Mouse (Mus musculus) liver, adult 2 months (tissue): Measurements from ENCODE around the gene Ap1g2. TPM values are rescaled to one million over a fixed set of nuclear protein-coding genes. Genes with fewer than 3 reads are reported as not detected.
A peak's percentile ranks its signal among the peaks of the same experiment; 100 is the strongest.

Source experiments
- DNase-seq: peaks from one replicate; pipeline ENCODE4 v3.0.0-alpha.2; 2011; ENCODE audit warnings: low read depth, low spot score; ENCODE audit errors: extremely low read depth
- H3K27ac ChIP-seq: fragments of 200-500 bp; replicated peaks from 2 replicates; pipeline ENCODE4 v1.5.1; 2012; ENCODE audit warnings: low read depth, mild to moderate bottlenecking, control low read depth, inconsistent platforms, low read length; ENCODE audit not compliant: insufficient read depth
- H3K27me3 ChIP-seq: fragments of 200-500 bp; 2 replicates; pipeline ENCODE4 v1.6.1; 2012; ENCODE audit warnings: mild to moderate bottlenecking, moderate library complexity, low read length, inconsistent platforms; ENCODE audit not compliant: control insufficient read depth, insufficient read depth
- H3K36me3 ChIP-seq: fragments of 200-500 bp; 2 replicates; pipeline ENCODE4 v1.6.1; 2012; ENCODE audit warnings: low read length, inconsistent platforms; ENCODE audit not compliant: control insufficient read depth, insufficient read depth
- H3K4me1 ChIP-seq: fragments of 200-500 bp; 2 replicates; pipeline ENCODE4 v1.6.1; 2011; ENCODE audit warnings: low read length; ENCODE audit not compliant: control insufficient read depth, insufficient read depth
- H3K4me3 ChIP-seq: fragments of 200-500 bp; 2 replicates; pipeline ENCODE4 v1.5.1; 2011; ENCODE audit warnings: low read depth, mild to moderate bottlenecking, control low read depth, low read length, moderate library complexity; ENCODE audit not compliant: insufficient read depth
- H3K79me2 ChIP-seq: fragments of 200-500 bp; 2 replicates; pipeline ENCODE4 v1.6.1; 2012; ENCODE audit warnings: inconsistent platforms, mild to moderate bottlenecking, low read length, moderate library complexity; ENCODE audit not compliant: control insufficient read depth, insufficient read depth
- H3K9ac ChIP-seq: fragments of 200-500 bp; 2 replicates; pipeline ENCODE4 v1.6.1; 2012; ENCODE audit warnings: low read depth, mild to moderate bottlenecking, control low read depth, inconsistent platforms, low read length
- CTCF ChIP-seq: fragments of 200-500 bp; IDR thresholded peaks from 2 replicates; pipeline ENCODE4 v1.5.1; 2011; ENCODE audit warnings: low read depth, low read length, control low read depth
- POLR2A ChIP-seq: fragments of 200-500 bp; IDR thresholded peaks from 2 replicates; pipeline ENCODE4 v1.6.1; 2011; ENCODE audit warnings: low read length, control low read depth; ENCODE audit not compliant: insufficient read depth; ENCODE audit errors: extremely low read depth
- WGBS: fragments of 180-500 bp; shearing (Covaris S2); methylation state at CpG from one replicate; pipeline ENCODE4 v1.1.7; 2018; 5-methylcytosine and 5-hydroxymethylcytosine counted together
- polyA plus RNA-seq: library from polyadenylated mRNA; depleted of rRNA; stranded (reverse); fragments of >200 nt; gene quantifications from 2 replicates; pipeline ENCODE4 v1.2.3, GENCODE M21; 2012
- total RNA-seq: library from RNA; depleted of rRNA; stranded (reverse); fragments of >200 nt; gene quantifications from 2 replicates; pipeline ENCODE4 v1.2.3, GENCODE M21; 2014

The Ap1g2 gene
- total and polyA plus RNA-seq, 2 experiments: 4.9 to 15.6 TPM

DNA sequence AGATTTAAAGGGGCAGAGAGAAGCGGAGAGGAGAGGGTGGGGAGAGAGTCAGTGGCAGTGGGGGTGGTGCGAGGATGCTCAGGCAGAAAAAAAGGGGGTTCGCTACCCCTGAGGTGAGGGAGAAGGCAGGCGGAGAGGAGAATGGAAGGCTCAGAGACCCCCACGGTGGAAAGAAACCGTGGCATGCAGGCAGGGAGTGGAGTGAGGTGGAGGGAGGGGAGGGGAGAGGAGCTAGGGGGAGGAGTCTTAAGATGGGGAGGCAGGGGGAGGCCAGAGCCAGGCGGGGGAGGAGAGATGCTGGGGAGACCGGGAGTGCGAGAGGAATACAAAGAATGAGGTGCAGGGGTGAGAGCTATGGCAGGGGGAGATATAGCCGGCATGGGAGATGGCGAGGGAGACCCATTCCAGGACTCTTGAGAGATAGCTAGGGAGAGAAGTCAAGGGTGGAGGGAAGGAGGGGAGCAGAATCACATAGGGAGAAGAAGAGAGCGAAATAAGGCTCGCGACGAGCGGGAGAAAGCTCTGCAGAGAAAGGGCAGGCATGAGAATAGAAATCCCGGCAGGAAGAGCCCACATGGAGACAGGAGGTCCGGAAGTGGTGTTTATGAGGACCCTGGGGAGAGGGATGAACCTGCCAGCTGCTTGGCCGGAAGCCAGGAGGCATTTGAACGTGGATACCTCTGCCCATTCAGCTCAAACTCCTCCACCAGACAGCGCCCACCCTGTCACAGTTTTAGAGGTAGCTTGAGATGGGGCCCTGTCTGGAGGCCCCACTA, 10.2 kb upstream of the Ap1g2 start, which contains the start of gene Jph4:
Jph4 (minus strand) TSS at position 511 of the 776 bp plus-strand sequence.
- H3K27me3 ChIP-seq: peaks cover 24% of the 10 kb centered on the region
- H3K36me3 ChIP-seq: no peaks in the 10 kb centered on the region
- H3K4me1 ChIP-seq: no peaks in the 10 kb centered on the region
- no peak within 1 kb of the TSS for H3K27ac ChIP-seq
- WGBS: 18% methylated on average over 21 of the region's 21 CpGs
- DNase-seq: no peak
- H3K79me2 ChIP-seq: no peaks in the 10 kb centered on the region
- no peak within 1 kb of the TSS for H3K4me3 ChIP-seq
- no peak within 1 kb of the TSS for H3K9ac ChIP-seq
- TF ChIP-seq CTCF: no peak
- TF ChIP-seq POLR2A: no peak

DNA sequence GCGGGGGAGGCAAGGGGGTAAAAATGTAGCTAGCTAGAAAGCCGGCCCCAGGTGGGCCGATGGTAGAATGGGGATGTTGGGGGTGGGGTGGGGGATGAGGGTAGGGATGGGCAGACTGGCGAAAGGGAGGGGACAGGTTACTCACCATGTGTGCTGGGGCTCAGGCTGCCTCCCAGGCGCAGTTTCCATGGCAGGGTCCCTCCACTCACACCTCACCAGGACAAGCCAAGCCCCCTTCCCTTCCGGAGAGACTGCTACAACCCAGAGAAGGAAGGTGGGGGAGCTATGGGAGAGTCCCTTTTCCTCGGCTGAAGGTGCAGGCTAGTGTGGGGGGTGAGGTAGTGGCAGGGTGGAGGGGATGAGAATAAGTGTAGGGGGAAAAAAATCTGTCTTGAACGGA, 9.5 kb upstream of the Ap1g2 start:
- 3% methylated on average over 8 of the region's 8 CpGs for WGBS
- H3K4me3 ChIP-seq: no peak overlapping the region
- no peak overlapping the region for H3K9ac ChIP-seq
- H3K27ac ChIP-seq: no peak overlapping the region
- no peak for TF ChIP-seq POLR2A
- no peak for TF ChIP-seq CTCF
- peaks cover 24% of the 10 kb centered on the region for H3K27me3 ChIP-seq
- DNase-seq: no peak
- H3K4me1 ChIP-seq: no peaks in the 10 kb centered on the region
- H3K36me3 ChIP-seq: no peaks in the 10 kb centered on the region
- no peaks in the 10 kb centered on the region for H3K79me2 ChIP-seq

- Histone ChIP-seq H3K79me2 (no peaks in the 10 kb centered on the region), H3K9ac (peak overlapping the region; percentile 66), H3K36me3 (no peaks in the 10 kb centered on the region), H3K4me3 (peak overlapping the region; percentile 55; the same call in 1 of the 2 replicates), H3K27me3 (peaks cover 24% of the 10 kb centered on the region), H3K27ac (no peak overlapping the region), H3K4me1 (no peaks in the 10 kb centered on the region)
- WGBS: 1% methylated on average over 78 of the region's 78 CpGs
- DNase-seq: no peak
- peak; percentile 27; the same call in 1 of the 2 replicates for TF ChIP-seq CTCF
- TF ChIP-seq POLR2A: no peak
Observed at GRCm38 (mm10) chr14:55114759-55115701, 8.6 kb upstream of the Ap1g2 start.

- H3K27me3 ChIP-seq: peaks cover 24% of the 10 kb centered on the region
- no peak overlapping the region for H3K4me3 ChIP-seq
- no peak overlapping the region for H3K9ac ChIP-seq
- H3K4me1 ChIP-seq: no peaks in the 10 kb centered on the region
- no peaks in the 10 kb centered on the region for H3K79me2 ChIP-seq
- TF ChIP-seq CTCF (peak; percentile 58), POLR2A (no peak)
- WGBS: 10% methylated on average over 26 of the region's 26 CpGs
- H3K27ac ChIP-seq: no peak overlapping the region
- no peak for DNase-seq
- no peaks in the 10 kb centered on the region for H3K36me3 ChIP-seq
Observed at GRCm38 (mm10) chr14:55113975-55114645, 7.7 kb upstream of the Ap1g2 start.

DNA sequence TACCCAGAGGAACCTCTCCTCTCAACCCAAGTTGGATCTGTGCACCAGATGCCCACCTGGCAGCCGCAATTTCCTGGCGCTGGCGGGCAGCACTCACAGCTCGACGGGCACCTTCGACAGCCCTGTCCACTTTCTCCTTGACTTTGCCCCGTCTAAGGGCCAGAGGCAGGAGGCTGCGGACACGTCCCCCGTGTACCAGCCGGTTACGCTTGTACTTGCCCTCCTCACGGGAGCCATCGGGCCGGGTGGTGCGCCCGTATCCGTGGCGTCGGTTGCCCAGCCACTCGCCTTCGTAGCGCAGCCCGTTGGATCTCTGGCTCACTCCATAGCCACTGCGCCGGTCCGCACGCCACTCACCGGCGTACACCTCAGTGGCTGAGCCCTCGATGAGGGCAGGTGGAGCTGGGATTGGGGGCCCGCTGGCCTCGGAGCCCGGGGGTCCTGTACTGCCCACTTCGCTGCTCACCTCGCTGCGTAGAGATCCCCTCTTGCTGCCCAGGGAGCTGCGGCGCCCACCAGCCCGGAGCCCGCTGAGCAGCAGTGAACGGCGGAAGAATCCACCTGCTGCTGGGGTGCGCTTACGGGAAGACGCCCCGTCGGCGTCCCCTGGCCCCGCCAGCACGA, 7.1 kb upstream of the Ap1g2 start:
- no peak overlapping the region for H3K27ac ChIP-seq
- no peaks in the 10 kb centered on the region for H3K4me1 ChIP-seq
- H3K27me3 ChIP-seq: peaks cover 24% of the 10 kb centered on the region
- TF ChIP-seq CTCF (no peak), POLR2A (no peak)
- no peak overlapping the region for H3K9ac ChIP-seq
- no peak overlapping the region for H3K4me3 ChIP-seq
- no peak for DNase-seq
- WGBS: 53% methylated on average over 51 of the region's 51 CpGs
- H3K36me3 ChIP-seq: no peaks in the 10 kb centered on the region
- H3K79me2 ChIP-seq: no peaks in the 10 kb centered on the region
